Mouse (Mus musculus): ENCODE results near the gene Strn4.
A peak's percentile ranks its signal among the peaks of the same experiment; 100 is the strongest.

The Strn4 gene

DNA sequence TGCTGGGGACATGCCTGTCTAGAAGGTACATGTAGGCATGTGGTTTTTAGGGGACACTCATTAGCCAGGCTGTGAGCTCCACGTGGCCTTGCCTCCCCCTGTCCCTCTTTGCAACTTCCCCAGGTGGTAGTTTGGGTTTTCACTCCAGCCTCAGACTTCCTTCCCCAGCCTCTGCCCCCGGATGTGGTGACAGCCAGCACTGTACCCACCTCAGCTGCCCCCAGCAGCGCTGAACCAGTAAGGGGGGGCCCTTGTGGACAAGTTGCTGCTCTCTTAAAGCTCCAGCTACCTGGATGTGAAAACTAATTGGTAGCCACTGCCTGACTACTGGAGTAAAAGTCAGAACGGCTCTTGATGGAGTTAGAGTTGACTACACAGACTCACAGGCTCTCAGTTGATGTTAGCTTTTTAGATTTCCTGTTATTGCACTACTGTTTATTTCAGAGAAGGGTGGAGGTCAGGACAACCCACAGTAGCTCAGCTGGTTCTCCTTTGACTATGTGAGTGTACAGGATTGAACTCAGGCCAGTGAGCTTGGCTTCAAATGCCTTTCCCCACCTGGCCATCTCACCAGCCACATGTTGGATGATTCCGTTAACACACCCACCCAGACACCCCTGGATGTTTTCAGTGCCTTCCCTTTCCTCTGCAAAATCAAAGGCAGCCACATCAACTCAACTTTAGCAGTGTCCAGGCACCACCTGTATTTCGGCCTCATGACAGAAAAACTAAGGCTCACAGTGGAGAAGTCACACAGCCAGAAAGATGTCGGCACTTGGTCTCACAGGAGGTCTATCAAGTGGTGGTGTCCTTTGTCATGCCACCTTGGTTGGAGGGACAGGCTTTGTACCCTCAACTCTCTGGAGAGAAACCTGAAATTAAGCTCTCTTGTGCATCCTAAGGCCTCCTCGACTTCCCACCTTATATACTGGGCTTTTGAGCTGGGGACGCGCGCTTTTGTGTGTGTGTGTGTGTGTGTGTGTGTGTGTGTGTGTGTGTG lies 26.2 kb downstream of the Strn4 start:
- peak; percentile 85 for DNase-seq (ENCODE audit: low spot score)

DNA sequence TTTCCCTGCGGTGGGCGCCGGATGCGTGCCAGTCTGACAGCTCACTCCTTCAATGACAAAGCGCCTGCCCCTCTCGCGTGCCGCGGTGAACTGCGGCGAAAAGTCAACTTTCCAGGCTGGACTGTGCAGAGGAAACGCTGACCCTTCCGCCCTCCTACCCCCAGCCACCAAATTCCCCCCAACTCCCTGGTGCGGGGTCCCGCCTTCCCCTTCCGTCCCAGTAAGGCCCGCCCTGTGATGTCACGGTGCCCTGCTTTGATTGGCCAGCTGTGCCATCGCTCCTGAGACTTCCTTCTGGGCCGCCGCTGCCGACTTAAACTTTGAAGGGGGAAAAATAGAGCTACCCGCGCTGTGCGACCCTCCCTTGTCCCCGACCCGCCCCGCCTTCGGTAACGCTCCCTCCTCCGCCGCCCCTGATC lies 27.0 kb downstream of the Strn4 start, which contains the start of gene Prkd2:
TSS of gene Prkd2 (plus strand) at position 258 of the 419 bp plus-strand sequence.
- peak; percentile 79 for DNase-seq (ENCODE audit: low spot score)

DNA sequence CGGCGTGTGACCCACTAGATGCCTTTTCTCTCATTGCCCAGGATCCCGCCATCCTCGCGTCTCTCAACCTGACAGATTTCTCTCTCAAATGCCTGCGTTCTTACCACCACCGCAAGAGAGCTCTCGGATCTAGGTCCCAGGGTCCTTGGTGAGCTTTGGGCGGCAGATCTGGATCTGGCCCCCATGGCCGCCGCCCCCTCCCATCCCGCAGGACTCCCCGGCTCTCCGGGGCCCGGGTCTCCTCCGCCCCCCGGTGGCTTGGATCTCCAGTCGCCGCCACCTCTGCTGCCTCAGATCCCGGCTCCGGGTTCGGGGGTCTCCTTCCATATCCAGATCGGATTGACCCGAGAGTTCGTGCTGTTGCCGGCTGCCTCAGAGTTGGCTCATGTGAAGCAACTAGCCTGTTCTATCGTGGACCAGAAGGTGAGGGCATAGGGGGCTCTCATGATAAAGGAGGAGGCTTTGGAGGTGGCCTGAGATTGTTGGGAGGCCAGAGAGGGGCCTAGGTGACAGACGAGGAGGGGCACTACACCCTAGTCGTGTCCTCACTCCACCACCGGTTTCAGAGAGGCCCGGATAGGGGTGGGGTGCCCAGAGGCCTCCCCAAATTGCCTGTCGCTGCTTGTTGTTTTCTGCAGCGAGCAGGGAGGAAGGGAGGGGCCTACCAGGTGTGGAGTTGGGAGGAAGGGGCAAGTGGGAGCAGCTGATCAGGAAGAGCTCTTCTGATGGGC lies 27.9 kb downstream of the Strn4 start:
- peak; percentile 39 for DNase-seq (ENCODE audit: low spot score)

DNA sequence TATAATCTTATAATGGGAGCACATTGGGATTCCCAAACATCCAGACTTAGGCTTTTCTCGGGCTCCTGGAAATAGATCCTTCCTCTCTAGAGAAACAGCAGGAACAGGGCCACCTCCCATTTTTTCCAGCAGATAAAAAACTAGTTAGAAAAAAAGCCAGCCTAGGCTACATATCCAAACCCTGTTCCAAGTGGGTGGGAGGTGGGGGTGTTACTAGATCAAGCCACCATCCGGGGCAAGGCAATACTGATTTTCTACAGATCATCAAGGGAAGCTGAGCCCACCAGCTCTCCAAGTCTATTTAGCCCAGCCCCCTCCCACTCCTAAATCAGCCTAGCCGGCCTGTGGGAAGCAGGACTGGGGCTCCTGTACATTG lies 29.0 kb downstream of the Strn4 start:
- no peak for DNase-seq (ENCODE audit: low spot score)

DNA sequence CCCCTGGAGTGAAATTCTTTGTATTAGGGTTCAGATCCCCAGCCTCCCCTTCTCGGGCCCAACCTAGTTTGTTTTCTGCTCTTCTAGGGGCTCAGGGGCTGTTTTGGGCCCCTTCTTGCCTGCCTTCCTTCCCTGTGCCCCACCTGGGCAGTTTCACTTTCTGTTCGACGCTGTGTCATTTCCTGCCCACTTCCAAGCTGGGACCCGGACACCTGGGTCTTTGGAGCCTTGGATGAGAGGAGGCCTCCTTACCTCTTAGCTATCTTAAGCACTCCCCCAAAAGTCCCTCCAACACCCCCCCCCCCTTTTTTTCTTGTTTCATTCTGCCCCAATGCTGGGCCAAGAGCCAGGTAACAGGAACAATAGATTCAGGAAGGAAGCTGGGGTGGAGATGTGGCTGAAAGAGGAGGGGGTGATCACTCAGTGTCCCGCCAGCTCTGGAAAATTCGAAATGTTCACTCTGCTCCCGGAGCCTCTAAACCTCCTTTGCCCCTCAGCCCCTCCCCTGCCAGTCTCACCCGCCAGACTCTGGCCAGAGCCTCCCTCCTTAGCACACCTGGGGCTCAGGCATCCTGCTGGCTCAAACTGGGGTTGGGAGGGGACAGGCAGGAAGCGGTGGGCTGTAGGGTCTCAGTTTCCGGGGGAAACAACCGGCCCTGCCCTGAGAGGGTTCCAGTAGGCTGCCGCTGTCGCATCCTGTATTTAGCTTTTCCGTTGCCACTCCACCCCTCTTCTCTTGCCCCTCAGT lies 29.6 kb downstream of the Strn4 start:
- DNase-seq (ENCODE audit: low spot score) = peak; percentile 67

DNA sequence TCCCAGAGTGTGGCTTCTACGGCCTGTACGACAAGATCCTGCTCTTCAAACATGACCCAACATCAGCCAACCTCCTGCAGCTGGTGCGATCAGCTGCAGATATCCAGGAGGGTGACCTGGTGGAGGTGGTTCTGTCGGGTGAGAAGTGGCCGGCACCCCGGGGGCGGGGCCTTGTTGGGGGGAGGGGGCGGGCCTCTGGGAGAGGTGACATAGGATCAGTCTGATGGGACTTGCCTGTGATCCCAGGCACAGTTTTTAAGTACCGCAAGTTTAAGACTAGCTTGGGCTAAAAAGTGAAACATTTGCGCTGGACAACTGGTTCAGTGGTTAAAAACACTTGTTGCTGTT lies 30.1 kb downstream of the Strn4 start:
- no peak for DNase-seq (ENCODE audit: low spot score)

DNA sequence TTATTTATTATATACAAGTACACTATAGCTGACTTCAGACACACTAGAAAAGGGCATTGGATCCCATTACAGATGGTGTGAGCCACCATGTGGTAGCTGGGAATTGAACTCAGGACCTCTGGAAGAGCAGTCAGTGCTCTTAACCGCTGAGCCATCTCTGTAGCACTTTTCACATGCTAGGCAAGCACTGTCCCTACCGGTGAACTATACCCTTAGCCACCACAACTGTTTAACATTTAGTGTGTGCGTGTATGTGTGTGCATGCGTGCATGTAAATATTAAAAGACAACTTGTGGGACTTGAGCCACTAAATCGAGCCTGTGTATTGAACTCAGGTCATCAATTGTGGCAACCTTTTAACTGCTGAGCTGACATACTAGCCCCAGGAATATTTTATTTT lies 31.1 kb downstream of the Strn4 start:
- no peak for DNase-seq (ENCODE audit: low spot score)

DNA sequence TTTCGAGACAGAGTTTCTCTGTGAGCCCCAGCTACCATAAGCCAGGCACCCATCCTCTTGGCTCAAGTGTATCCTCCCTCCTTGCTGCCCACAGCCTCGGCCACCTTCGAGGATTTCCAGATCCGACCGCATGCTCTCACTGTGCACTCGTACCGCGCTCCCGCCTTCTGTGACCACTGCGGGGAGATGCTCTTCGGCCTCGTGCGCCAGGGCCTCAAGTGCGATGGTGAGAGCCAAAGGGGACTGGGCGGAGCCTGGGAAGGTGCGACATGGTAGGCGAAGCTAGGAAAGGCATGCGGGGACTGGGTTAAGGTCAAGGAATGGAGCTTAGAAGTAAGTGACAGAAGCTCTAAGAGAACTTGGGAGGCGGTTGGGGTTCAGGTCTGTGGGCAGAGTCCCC lies 31.8 kb downstream of the Strn4 start:
- DNase-seq (ENCODE audit: low spot score) = no peak

DNA sequence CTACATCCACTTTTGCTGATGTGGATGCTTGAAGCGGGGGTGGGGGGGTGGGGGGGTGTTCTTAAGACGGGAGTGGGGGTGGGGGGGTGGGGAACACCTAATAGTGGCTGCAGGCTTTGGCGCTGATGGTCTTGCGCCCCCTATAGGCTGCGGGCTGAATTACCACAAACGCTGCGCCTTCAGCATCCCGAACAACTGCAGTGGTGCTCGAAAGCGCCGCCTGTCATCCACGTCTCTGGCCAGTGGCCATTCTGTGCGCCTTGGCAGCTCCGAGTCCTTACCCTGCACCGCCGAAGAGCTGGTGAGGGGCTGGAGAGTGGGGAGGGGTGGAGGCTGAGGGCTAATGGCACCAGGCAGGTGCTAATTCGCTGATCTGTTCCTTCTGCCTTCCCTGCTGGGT lies 32.9 kb downstream of the Strn4 start:
- peak; percentile 41 for DNase-seq (ENCODE audit: low spot score)

DNA sequence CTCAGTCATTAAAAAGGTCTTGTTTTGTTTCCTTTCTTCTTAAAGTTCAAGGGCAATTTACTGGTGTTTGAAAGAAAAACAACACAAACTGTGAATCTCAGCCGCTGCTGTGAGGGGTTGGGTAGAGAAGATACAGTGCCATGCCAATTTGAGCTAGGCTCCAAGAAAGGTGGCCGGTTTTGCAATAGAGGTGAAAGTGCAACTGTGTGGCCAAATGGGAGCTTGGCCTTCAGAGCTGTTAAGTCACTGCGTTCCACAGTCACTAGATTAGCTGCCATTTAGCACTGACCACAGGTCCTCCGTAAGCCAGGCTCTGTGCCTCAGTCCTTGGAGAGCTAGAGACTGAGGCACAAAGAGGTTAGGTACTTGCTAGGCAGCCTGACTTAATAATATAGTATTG lies 35.9 kb downstream of the Strn4 start:
- DNase-seq (ENCODE audit: low spot score) = no peak

DNA sequence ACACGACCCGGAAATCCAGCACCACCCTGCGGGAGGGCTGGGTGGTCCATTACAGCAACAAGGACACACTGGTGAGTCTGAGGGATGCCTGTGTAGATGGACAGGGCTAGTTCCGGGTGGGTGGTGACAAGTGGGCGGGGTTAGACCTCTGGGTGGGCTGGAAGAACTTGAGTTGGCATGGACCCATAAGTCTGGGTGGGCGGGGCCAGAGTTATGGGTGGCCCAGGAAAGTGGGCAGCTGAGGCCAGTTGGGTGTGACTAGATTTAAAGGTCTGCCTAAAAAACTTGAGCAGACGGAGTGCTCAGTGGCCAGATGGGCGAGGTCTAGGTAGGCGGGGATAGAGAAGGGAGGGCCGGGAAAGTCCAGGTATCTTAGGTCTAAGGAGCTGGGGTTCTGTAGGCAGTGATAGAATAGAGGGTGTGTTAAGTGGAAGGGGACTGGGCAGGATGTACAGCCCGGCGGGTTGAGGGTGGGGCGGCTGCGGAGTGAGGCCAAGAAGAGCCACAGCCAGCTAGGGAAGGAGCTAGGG lies 37.7 kb downstream of the Strn4 start:
- DNase-seq (ENCODE audit: low spot score) = no peak

DNA sequence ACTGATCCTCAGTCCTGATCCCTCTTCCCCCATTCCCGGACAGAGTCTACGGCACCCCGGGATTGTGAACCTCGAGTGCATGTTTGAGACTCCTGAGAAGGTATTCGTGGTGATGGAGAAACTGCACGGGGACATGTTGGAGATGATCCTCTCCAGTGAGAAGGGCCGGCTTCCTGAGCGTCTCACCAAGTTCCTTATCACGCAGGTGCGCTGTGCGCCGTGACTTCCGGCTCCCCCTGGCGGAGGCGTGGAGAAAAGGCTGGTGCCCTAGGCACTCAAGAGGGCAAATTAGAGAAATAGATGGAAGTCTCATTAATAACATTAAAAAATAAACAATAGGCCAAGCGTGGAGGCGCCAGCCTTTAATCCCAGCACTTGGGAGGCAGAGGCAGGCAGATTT lies 42.6 kb downstream of the Strn4 start:
- peak; percentile 53 for DNase-seq (ENCODE audit: low spot score)

DNA sequence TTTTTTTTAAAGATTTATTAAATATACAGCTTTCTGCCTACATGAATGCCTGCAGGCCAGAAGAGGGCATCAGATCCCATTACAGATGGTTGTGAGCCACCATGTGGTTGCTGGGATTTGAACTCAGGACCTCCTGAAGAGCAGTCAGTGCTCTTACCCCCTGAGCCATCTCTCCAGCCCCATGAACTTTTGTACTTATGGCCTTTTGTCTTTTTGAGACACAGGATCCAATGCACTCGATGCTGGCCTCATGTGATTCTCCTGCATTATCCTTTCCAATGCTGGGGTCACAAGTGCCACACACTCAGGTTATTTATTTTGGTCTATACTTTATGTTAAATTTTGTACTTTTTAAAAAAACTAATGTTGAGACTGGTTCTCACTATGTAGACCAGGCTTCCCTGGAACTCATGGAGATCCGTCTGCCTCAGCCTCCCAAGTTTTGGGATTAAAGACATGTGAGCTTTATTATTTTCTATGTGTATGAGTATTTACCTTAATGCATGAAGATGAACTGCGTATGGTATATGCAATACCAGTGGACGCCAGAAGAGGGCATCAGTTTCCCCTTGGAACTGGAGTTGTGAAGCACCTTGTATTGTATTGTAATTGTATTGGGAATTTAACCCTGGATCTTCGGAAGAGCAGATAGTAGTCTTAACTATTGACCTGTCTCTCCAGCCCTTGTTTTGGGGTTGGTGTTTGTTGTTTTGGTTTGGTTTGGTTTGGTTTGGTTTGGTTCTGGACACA lies 44.4 kb downstream of the Strn4 start:
- DNase-seq (ENCODE audit: low spot score) = peak; percentile 44

DNA sequence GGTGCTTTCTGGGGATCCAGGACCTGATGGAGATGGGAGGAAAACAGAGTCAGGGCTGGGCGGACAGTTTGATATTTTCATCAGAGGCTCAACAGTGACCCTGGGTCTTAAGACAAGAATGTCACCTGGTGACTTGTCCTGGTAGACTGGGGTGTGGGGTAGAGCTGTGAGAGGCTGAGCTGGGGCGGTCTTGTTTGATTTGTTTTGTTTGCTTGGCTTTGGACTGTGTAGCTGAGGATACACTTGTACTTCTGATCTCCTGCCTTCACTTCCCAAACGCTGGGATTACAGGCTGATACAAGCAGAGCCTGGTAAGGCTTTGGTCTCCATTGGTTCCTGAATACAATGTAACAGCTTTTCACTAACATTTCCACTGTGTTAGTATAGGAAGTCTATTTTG lies 51.8 kb downstream of the Strn4 start:
- no peak for DNase-seq (ENCODE audit: low spot score)

DNA sequence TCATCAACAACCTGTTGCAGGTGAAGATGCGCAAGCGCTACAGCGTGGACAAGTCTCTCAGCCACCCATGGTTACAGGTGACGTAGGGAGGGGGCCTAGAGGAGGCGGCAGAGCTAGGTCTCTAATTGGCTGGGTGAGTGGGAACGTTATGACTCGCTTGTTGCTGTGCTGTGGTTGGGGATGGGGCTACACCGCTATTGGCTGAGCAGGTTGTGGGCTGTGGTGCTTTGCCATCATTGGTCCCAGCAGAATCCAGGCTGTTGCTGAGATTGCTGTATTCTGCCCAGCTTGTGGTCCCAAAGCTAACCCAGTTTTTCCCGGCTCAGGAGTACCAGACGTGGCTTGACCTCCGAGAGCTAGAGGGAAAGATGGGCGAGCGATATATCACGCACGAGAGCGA lies 53.8 kb downstream of the Strn4 start:
- no peak for DNase-seq (ENCODE audit: low spot score)

DNA sequence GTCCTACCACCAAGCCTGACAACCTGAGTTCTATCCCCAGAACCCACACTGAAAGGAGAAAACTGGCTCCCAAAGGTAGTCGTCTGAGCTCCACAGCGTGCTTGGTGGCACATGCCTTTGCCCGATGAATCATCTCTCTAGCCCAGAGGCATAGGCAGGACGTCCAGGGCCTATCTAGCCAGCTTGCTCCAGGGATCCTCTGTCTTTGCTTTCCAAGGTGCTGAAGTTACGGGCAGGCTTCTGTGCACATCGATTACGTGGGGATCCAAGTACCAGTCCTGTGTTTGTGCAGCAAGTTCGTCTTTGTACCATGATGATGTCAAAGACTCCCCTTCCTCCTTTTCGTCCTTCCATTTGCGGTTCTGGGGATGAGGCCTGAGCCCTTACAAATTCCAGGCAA lies 55.9 kb downstream of the Strn4 start:
- no peak for DNase-seq (ENCODE audit: low spot score)

DNA sequence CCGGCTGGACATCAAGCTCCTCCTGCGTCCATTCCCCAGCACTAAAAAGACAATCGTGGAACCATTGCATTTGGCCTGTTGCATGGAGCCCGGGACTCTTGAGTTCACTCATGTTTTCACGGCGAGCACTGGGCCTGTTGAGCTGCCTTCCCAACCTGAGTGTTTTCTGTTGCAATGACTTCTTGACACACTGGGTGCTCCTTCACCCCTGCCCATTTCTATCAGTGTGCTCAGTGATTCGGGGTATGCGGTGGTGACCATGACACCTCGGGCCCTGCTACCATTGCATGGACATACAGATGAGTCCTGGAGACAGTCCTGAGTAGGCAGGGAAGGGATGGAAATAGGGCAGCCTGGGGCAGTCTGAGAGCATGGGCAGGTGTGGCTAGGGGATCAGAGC lies 56.8 kb downstream of the Strn4 start:
- DNase-seq (ENCODE audit: low spot score) = no peak

DNA sequence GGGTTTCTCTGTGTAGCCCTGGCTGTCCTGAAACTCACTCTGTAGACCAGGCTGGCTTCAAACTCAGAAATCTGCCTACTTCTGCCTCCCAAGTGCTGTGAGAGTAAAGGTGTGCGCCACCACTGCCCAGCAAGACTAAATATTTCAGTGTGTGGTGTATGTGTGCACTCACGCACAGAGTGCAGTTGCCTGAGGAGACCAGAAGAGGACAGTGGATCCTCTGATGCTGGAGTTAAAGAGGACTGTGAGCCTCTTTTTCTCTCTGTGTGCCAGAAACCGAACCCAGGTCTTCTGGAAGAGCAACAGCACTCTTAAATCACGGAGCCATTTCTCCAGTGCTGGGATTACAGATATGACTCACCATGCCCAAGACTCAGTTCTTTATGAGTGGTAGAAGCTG lies 57.7 kb downstream of the Strn4 start:
- DNase-seq (ENCODE audit: low spot score) = no peak

DNA sequence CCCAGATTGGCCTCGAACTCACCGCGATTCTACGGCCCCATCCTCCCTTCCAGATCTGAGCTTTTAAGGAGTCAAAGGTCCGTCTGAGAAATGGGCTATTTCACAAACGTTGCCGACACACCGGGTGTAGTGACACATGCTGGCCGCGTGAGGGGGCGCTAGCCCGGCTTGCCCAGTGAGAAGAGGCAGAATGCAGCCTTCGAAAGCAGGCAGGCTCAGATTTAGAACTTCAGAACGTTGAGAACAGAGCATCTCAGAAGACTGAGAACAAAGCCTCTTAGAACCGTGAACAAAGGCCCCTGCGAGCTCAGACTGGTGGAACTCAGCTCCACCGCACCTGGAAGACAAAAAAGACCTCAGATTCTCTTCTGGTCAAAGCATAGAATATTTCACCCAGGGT lies 58.5 kb downstream of the Strn4 start:
- peak; percentile 87 for DNase-seq (ENCODE audit: low spot score)

DNA sequence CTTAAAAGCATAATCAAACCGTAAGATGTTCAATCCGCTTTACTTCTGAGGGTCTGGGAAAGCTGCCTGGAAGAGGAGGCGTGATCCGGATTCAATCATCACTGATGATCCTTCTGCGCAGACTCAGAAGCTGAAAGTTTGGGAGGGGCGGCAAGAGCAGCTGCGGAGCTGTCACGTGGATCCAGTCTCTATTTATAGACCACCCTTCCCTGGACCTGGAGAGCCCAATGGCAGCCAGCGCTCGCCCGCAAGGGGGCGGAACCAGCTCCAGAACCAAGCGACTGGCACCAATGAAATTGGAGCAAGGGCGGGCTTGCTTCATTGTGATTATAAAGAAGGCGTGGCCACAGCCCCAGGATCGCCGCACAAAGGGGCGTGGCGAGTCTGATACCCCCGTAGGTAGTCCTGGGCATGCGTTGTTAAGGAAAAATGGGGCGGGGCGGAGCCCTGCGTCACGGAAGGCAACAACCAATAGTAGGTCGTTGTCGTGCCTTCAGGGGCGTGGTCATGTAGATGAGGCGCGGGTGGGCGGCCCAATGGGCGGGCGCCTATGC lies 59.1 kb downstream of the Strn4 start:
- DNase-seq (ENCODE audit: low spot score) = peak; percentile 94

DNA sequence AGATGAGACGGTGACA lies 59.4 kb downstream of the Strn4 start, which contains the start of gene Dact3:
TSS of gene Dact3 (plus strand) at position 8 of the 16 bp plus-strand sequence.
- DNase-seq (ENCODE audit: low spot score) = no peak

DNA sequence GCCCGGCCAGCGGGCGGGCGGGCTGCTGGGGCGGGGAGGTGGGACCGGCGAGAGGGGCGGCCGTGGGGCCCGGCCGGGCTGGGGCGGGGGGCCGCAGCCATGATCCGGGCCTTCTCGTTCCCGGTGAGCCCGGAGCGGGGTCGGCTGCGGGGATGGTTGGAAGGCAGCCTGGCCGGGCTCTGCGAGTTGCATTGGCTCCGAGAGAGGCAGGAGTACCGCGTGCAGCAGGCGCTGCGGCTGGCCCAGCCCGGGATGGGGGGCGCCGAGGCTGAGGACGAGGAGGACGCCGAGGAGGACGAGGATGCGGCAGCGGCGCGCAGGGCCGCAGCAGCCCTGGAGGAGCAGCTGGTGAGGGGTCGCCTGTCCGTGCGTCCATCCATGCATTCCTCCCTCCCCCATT lies 59.6 kb downstream of the Strn4 start:
- no peak for DNase-seq (ENCODE audit: low spot score)

Data from T-cell, adult 2 months (primary cell).